Mouse (Mus musculus) neural tube, embryonic 12.5 days (tissue): ENCODE measurements at regions not wholly inside any gene's neighbourhood (a gene's known extent, or its start where the extent isn't known, plus 50 kb on each side); places are given as distances from the start of the nearest gene placed in this dataset.
A peak's percentile ranks its signal among the peaks of the same experiment; 100 is the strongest.

Source experiments
- ATAC-seq: fragments of 200-750 bp; cut with Nextera tagmentation; 2 replicates; pipeline ENCODE4 v1.8.0; 2017; ENCODE audit warnings: low read depth, mild to moderate bottlenecking, moderate TSS enrichment, moderate library complexity; ENCODE audit not compliant: low FRiP score
- H3K27ac ChIP-seq: fragments of 300-500 bp; sonication (generic); 2 replicates; pipeline ENCODE4 v1.5.1; 2016
- H3K27me3 ChIP-seq: fragments of 300-500 bp; sonication (generic); replicated peaks from 2 replicates; pipeline ENCODE4 v1.6.1; 2016; ENCODE audit warnings: mild to moderate bottlenecking
- H3K36me3 ChIP-seq: fragments of 300-500 bp; sonication (generic); 2 replicates; pipeline ENCODE4 v1.6.1; 2016; ENCODE audit warnings: mild to moderate bottlenecking
- H3K4me1 ChIP-seq: fragments of 300-500 bp; sonication (generic); 2 replicates; pipeline ENCODE4 v1.6.1; 2016
- H3K4me2 ChIP-seq: fragments of 300-500 bp; sonication (generic); replicated peaks from 2 replicates; pipeline ENCODE4 v1.6.1; 2016; ENCODE audit warnings: mild to moderate bottlenecking
- H3K4me3 ChIP-seq: fragments of 300-500 bp; sonication (generic); 2 replicates; pipeline ENCODE4 v1.5.1; 2016
- H3K9ac ChIP-seq: fragments of 300-500 bp; sonication (generic); 2 replicates; pipeline ENCODE4 v1.6.1; 2016; ENCODE audit warnings: mild to moderate bottlenecking
- H3K9me3 ChIP-seq: fragments of 300-500 bp; sonication (generic); 2 replicates; pipeline ENCODE4 v1.6.1; 2016; ENCODE audit warnings: mild to moderate bottlenecking
- WGBS: fragments of 180-500 bp; shearing (Covaris S2); methylation state at CpG from one replicate; pipeline ENCODE4 v1.1.7; 2016; 5-methylcytosine and 5-hydroxymethylcytosine counted together

GRCm38 (mm10) chr4:28754960-28755692, 57.8 kb upstream of the Epha7 start:
- Histone ChIP-seq H3K9me3 (no peaks in the 10 kb centered on the region), H3K9ac (no peak overlapping the region), H3K27ac (no peak overlapping the region), H3K4me3 (no peak overlapping the region), H3K4me2 (no peak overlapping the region), H3K4me1 (peaks cover 5% of the 10 kb centered on the region; the same call in 1 of the 2 replicates), H3K27me3 (no peaks in the 10 kb centered on the region), H3K36me3 (no peaks in the 10 kb centered on the region)
- WGBS: 24% methylated on average over 5 of the region's 5 CpGs
- peak; percentile 76 for ATAC-seq

DNA sequence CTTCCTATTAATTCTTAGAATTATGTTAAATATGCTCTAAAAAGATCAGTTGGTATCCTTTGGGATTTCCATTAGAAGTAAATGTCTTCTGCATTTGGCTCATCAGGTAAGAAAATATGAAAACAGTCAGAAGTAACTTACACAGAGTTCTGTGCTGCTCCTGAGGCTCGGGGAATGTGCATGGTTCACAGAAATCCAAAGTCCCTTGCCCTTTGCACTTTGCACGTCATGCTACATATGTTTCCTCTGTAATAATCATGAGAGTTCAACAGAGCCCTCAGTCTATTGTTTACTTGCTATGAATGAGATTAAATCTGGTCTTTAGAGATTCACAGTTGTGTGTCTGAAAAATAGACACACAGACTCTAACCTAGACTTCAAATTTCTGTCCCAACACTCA, 50.6 kb upstream of the Epha7 start:
- no peaks in the 10 kb centered on the region for H3K9me3 ChIP-seq
- ATAC-seq: no peak
- no peak overlapping the region for H3K9ac ChIP-seq
- H3K36me3 ChIP-seq: no peaks in the 10 kb centered on the region
- H3K4me1 ChIP-seq: no peaks in the 10 kb centered on the region
- no peak overlapping the region for H3K4me3 ChIP-seq
- 74% methylated on average over 2 of the region's 2 CpGs for WGBS
- H3K4me2 ChIP-seq: no peak overlapping the region
- H3K27me3 ChIP-seq: no peaks in the 10 kb centered on the region
- no peak overlapping the region for H3K27ac ChIP-seq
